Mouse (Mus musculus) lung, postnatal 0 days (tissue): ENCODE measurements around the gene Sec22b. TPM values are rescaled to one million over a fixed set of nuclear protein-coding genes. Genes with fewer than 3 reads are reported as not detected.

Source experiments
- ATAC-seq: fragments of 200-750 bp; cut with Nextera tagmentation; 2 replicates; pipeline ENCODE4 v1.8.0; 2017; ENCODE audit warnings: moderate library complexity
- DNase-seq: peaks from one replicate; pipeline ENCODE4 v3.0.0-alpha.2; 2016; ENCODE audit warnings: low spot score
- H3K27ac ChIP-seq: fragments of 300-500 bp; sonication (generic); 2 replicates; pipeline ENCODE4 v1.5.1; 2014; ENCODE audit warnings: antibody characterized with exemption, mild to moderate bottlenecking, low read length, mixed read lengths
- H3K27me3 ChIP-seq: fragments of 300-500 bp; sonication (generic); replicated peaks from 2 replicates; pipeline ENCODE4 v1.6.1; 2014; ENCODE audit warnings: low read length, mixed read lengths; ENCODE audit not compliant: insufficient read depth
- H3K36me3 ChIP-seq: fragments of 300-500 bp; sonication (generic); 2 replicates; pipeline ENCODE4 v1.6.1; 2014; ENCODE audit warnings: low read length, mixed read lengths; ENCODE audit not compliant: insufficient read depth
- H3K4me1 ChIP-seq: fragments of 300-500 bp; sonication (generic); 2 replicates; pipeline ENCODE4 v1.6.1; 2014; ENCODE audit warnings: antibody characterized with exemption, low read depth, low read length, mixed read lengths; ENCODE audit not compliant: insufficient read depth
- H3K4me2 ChIP-seq: fragments of 300-500 bp; sonication (generic); replicated peaks from 2 replicates; pipeline ENCODE4 v1.6.1; 2014; ENCODE audit warnings: low read depth, mild to moderate bottlenecking, low read length, moderate library complexity, mixed read lengths
- H3K4me3 ChIP-seq: fragments of 300-500 bp; sonication (generic); 2 replicates; pipeline ENCODE4 v1.5.1; 2014; ENCODE audit warnings: low read depth, low read length
- H3K9ac ChIP-seq: fragments of 300-500 bp; sonication (generic); replicated peaks from 2 replicates; pipeline ENCODE4 v1.6.1; 2014; ENCODE audit warnings: low read depth, mild to moderate bottlenecking
- H3K9me3 ChIP-seq: fragments of 300-500 bp; sonication (generic); 2 replicates; pipeline ENCODE4 v1.6.1; 2016; ENCODE audit warnings: low read length, mixed read lengths
- CTCF ChIP-seq: IDR thresholded peaks from 2 replicates; pipeline ENCODE4 v1.5.1; 2016; ENCODE audit warnings: antibody characterized with exemption, mild to moderate bottlenecking
- EP300 ChIP-seq: IDR thresholded peaks from 2 replicates; pipeline ENCODE4 v1.6.1; 2016; ENCODE audit warnings: antibody characterized with exemption, mild to moderate bottlenecking, control low read depth
- WGBS: fragments of 180-500 bp; shearing (Covaris S2); extraction: QIAGEN DNeasy Blood & Tissue Kit; methylation state at CpG from one replicate; pipeline ENCODE4 v1.1.7; 2014; 5-methylcytosine and 5-hydroxymethylcytosine counted together
- polyA plus RNA-seq: library from polyadenylated mRNA; unstranded; fragments of >200 nt; fragmentation: Nextera tagmentation; extraction: Ambion mirVana; gene quantifications from 2 replicates; pipeline ENCODE4 v1.2.1, GENCODE M21; 2015

The Sec22b gene
- polyA plus RNA-seq, 1 experiment from 2014 or later, result 88.7 TPM

- no peak for ATAC-seq
- Histone ChIP-seq H3K9ac (no peak overlapping the region), H3K9me3 (no peaks in the 10 kb centered on the region), H3K4me3 (no peak overlapping the region), H3K4me1 (no peaks in the 10 kb centered on the region), H3K4me2 (no peak overlapping the region), H3K27ac (no peak overlapping the region), H3K36me3 (no peaks in the 10 kb centered on the region), H3K27me3 (no peaks in the 10 kb centered on the region)
- DNase-seq, result no peak
- no peak for TF ChIP-seq CTCF
- no peak for TF ChIP-seq EP300
- 58% methylated on average over 2 of the region's 2 CpGs for WGBS
Measured at GRCm38 (mm10) chr3:97967627-97968026, 66.6 kb downstream of the Sec22b start.

- DNase-seq (peak; percentile 35), ATAC-seq (no peak; the same call in 1 of the 2 replicates)
- H3K9ac ChIP-seq, result no peak overlapping the region
- no peak overlapping the region for H3K4me3 ChIP-seq
- no peaks in the 10 kb centered on the region for H3K9me3 ChIP-seq
- TF ChIP-seq CTCF, result no peak
- no peak for TF ChIP-seq EP300
- no peaks in the 10 kb centered on the region for H3K4me1 ChIP-seq
- no peak overlapping the region for H3K4me2 ChIP-seq
- 53% methylated on average over 2 of the region's 2 CpGs for WGBS
- H3K36me3 ChIP-seq, result no peaks in the 10 kb centered on the region
- H3K27me3 ChIP-seq, result no peaks in the 10 kb centered on the region
- no peak overlapping the region for H3K27ac ChIP-seq
Measured at GRCm38 (mm10) chr3:97968191-97968590, 67.2 kb downstream of the Sec22b start.

GRCm38 (mm10) chr3:97969019-97969418 is 68.0 kb downstream of the Sec22b start:
- no peak overlapping the region for H3K4me2 ChIP-seq
- DNase-seq (no peak), ATAC-seq (no peak)
- H3K4me3 ChIP-seq, result no peak overlapping the region
- no peaks in the 10 kb centered on the region for H3K9me3 ChIP-seq
- 38% methylated on average over 1 of the region's 1 CpGs for WGBS
- H3K9ac ChIP-seq, result no peak overlapping the region
- no peaks in the 10 kb centered on the region for H3K4me1 ChIP-seq
- no peaks in the 10 kb centered on the region for H3K27me3 ChIP-seq
- TF ChIP-seq EP300 (no peak), CTCF (no peak)
- no peaks in the 10 kb centered on the region for H3K36me3 ChIP-seq
- no peak overlapping the region for H3K27ac ChIP-seq

DNA sequence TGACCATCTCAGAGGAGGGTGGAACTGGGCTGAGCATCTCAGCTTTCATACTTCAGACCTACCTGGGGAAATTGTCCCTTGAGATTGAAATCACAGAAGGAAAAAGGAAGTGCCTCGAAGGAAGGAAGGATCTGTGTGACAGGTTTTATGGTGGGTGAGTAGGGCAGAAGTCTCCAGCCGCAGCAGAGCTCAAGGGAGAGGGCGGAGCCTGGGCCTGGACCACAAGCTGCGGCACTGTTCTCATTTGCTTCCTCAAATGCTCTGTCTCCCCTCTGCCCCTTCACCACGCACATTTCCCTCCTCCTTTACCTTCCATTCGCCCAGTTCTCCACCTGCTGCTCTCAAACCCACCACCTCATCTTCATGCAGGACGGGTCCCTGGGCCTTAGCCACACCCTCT is 70.1 kb downstream of the Sec22b start:
- no peak for TF ChIP-seq CTCF
- TF ChIP-seq EP300, result no peak
- Histone ChIP-seq H3K36me3 (no peaks in the 10 kb centered on the region), H3K4me2 (no peak overlapping the region), H3K4me3 (no peak overlapping the region), H3K4me1 (0 out of 2 replicates have a peak, but pooled peaks cover 2% of the 10 kb centered on the region), H3K27ac (no peak overlapping the region), H3K9me3 (no peaks in the 10 kb centered on the region), H3K9ac (no peak overlapping the region), H3K27me3 (no peaks in the 10 kb centered on the region)
- ATAC-seq, result no peak
- 28% methylated on average over 7 of the region's 7 CpGs for WGBS
- no peak for DNase-seq

GRCm38 (mm10) chr3:97972200-97972599 is 71.2 kb downstream of the Sec22b start:
- TF ChIP-seq CTCF, result no peak
- TF ChIP-seq EP300, result peak; percentile 76
- H3K27ac ChIP-seq, result no peak overlapping the region
- ATAC-seq (peak; percentile 65), DNase-seq (no peak)
- no peak overlapping the region for H3K4me3 ChIP-seq
- H3K27me3 ChIP-seq, result no peaks in the 10 kb centered on the region
- H3K4me2 ChIP-seq, result no peak overlapping the region
- H3K36me3 ChIP-seq, result no peaks in the 10 kb centered on the region
- 26% methylated on average over 5 of the region's 5 CpGs for WGBS
- H3K9me3 ChIP-seq, result no peaks in the 10 kb centered on the region
- 0 out of 2 replicates have a peak, but pooled peaks cover 2% of the 10 kb centered on the region for H3K4me1 ChIP-seq
- H3K9ac ChIP-seq, result no peak overlapping the region

DNA sequence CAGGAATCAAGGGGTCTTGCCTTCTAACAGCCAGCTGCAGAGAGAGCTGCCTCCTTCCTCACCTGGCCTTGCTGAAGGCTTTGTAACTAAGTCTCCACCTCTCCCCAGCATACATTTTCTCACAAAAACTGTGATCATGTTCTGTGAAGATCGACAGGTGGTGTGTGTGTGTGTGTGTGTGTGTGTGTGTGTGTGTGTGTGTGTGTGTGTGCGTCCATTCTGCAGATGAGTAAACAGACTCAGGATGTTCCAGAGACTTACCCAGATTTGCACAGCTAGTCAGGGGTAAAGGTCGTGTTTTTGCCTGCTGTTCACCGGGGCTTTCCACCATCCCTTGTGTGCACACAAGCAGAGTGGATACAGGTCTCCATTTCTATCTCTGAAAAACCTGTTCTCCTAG is 71.7 kb downstream of the Sec22b start:
- ATAC-seq (no peak), DNase-seq (no peak)
- Histone ChIP-seq H3K27me3 (no peaks in the 10 kb centered on the region), H3K36me3 (no peaks in the 10 kb centered on the region), H3K27ac (peak overlapping the region; percentile 28; the same call in 1 of the 2 replicates), H3K4me3 (no peak overlapping the region), H3K9me3 (no peaks in the 10 kb centered on the region), H3K4me1 (0 out of 2 replicates have a peak, but pooled peaks cover 2% of the 10 kb centered on the region), H3K9ac (no peak overlapping the region), H3K4me2 (no peak overlapping the region)
- TF ChIP-seq CTCF, result no peak
- WGBS, result 33% methylated on average over 4 of the region's 4 CpGs

Other genes with a start within 250 kb of the Sec22b start
- 3.1 and 3.7 TPM in 2 replicates for gene Prkab2, start 243.0 kb upstream of the Sec22b start, polyA plus RNA-seq
- not detected in 2 replicates for gene Gm17651, start 226.5 kb upstream of the Sec22b start, polyA plus RNA-seq
- gene Pde4dip, start 12.5 kb upstream of the Sec22b start, polyA plus RNA-seq, result 7.1 and 8.5 TPM in 2 replicates
- 18.3 and 20.1 TPM in 2 replicates for gene Notch2, start 112.3 kb downstream of the Sec22b start, polyA plus RNA-seq